Mouse (Mus musculus): ENCODE data around the gene Rab13.

- TF ChIP-seq CTCF (IDR thresholded peaks at IDR 0.05; ENCODE audit: borderline replicate concordance, insufficient read depth, low read depth, low read length) (peak; percentile 83), POLR2A (IDR thresholded peaks at IDR 0.05; ENCODE audit: borderline replicate concordance, insufficient read depth, low read length) (peak; percentile 80)
These were observed 51.8 kb downstream of the Rab13 start, which contains the start of gene Dennd4b for GRCm38 (mm10) chr3:90265034-90265931.
